In genomic region chr2:72545453-72545852, GRCm38 (mm10) we compare ENCODE assay signal across 27 mouse cellular contexts.
"Had no signal": no experiment of that assay in that cellular context is flagged by ENCODE, and none has a peak within 500 bp of the region (broad histone marks: within the 10 kb centered on the region; RNA-seq: fewer than 3 reads in every experiment).

No protein-coding gene starts in this region.

- H3K4me1 ChIP-seq: embryonic facial prominence, embryonic 10.5 days; embryonic facial prominence, embryonic 12.5 days; embryonic facial prominence, embryonic 13.5 days; embryonic facial prominence, embryonic 15.5 days; forebrain, embryonic 10.5 days; forebrain, embryonic 12.5 days; forebrain, embryonic 13.5 days; forebrain, embryonic 15.5 days had no signal

- H3K4me3 ChIP-seq: embryonic facial prominence, embryonic 10.5 days; embryonic facial prominence, embryonic 12.5 days; embryonic facial prominence, embryonic 13.5 days; embryonic facial prominence, embryonic 15.5 days; erythroblast, embryonic 14.5 days; forebrain, embryonic 10.5 days; forebrain, embryonic 12.5 days; forebrain, embryonic 13.5 days; forebrain, embryonic 15.5 days; gastrocnemius, adult 2 months; heart, adult 2 months had no signal

- DNase-seq: cerebellum, adult 2 months; cerebellum, adult 8-10 months; cerebellum, adult 9-10 months; cerebellum, adult 9-11 months; cerebellum, postnatal 10 days; cerebellum, postnatal 14 days; cerebellum, postnatal 25 days; cerebellum, postnatal 36 days; forebrain, postnatal 0 days; gastrocnemius, adult 2 months; gastrocnemius, postnatal 10 days; gastrocnemius, postnatal 14 days; gastrocnemius, postnatal 25 days; gastrocnemius, postnatal 36 days; heart, adult 18-20 months; heart, adult 2 months had no signal

- H3K27me3 ChIP-seq: embryonic facial prominence, embryonic 12.5 days; embryonic facial prominence, embryonic 13.5 days; embryonic facial prominence, embryonic 15.5 days; forebrain, embryonic 13.5 days; forebrain, embryonic 15.5 days had no signal

- H3K36me3 ChIP-seq: embryonic facial prominence, embryonic 10.5 days; embryonic facial prominence, embryonic 12.5 days; embryonic facial prominence, embryonic 13.5 days; embryonic facial prominence, embryonic 15.5 days; forebrain, embryonic 10.5 days; forebrain, embryonic 12.5 days; forebrain, embryonic 15.5 days had no signal

- H3K9ac ChIP-seq: embryonic facial prominence, embryonic 12.5 days; embryonic facial prominence, embryonic 13.5 days; embryonic facial prominence, embryonic 15.5 days; forebrain, embryonic 12.5 days; forebrain, embryonic 13.5 days; forebrain, embryonic 15.5 days; forebrain, postnatal 0 days had no signal

- H3K4me2 ChIP-seq: embryonic facial prominence, embryonic 12.5 days; embryonic facial prominence, embryonic 13.5 days; embryonic facial prominence, embryonic 15.5 days; forebrain, embryonic 12.5 days; forebrain, embryonic 13.5 days; forebrain, embryonic 15.5 days had no signal

- ATAC-seq: forebrain, embryonic 13.5 days; forebrain, embryonic 14.5 days; forebrain, embryonic 15.5 days; forebrain, embryonic 16.5 days; forebrain, postnatal 0 days had no signal

- H3K9me3 ChIP-seq: embryonic facial prominence, embryonic 10.5 days; embryonic facial prominence, embryonic 12.5 days; embryonic facial prominence, embryonic 13.5 days; embryonic facial prominence, embryonic 15.5 days; forebrain, embryonic 10.5 days; forebrain, embryonic 12.5 days; forebrain, embryonic 13.5 days; forebrain, embryonic 15.5 days had no signal

- H3K27ac ChIP-seq: embryonic facial prominence, embryonic 10.5 days; embryonic facial prominence, embryonic 12.5 days; embryonic facial prominence, embryonic 13.5 days; embryonic facial prominence, embryonic 15.5 days; forebrain, embryonic 10.5 days; forebrain, embryonic 12.5 days; forebrain, embryonic 13.5 days; forebrain, embryonic 15.5 days; gastrocnemius, adult 2 months; heart, adult 2 months had no signal
